8 mouse cellular contexts compared by ENCODE assay signal in the genomic region with DNA sequence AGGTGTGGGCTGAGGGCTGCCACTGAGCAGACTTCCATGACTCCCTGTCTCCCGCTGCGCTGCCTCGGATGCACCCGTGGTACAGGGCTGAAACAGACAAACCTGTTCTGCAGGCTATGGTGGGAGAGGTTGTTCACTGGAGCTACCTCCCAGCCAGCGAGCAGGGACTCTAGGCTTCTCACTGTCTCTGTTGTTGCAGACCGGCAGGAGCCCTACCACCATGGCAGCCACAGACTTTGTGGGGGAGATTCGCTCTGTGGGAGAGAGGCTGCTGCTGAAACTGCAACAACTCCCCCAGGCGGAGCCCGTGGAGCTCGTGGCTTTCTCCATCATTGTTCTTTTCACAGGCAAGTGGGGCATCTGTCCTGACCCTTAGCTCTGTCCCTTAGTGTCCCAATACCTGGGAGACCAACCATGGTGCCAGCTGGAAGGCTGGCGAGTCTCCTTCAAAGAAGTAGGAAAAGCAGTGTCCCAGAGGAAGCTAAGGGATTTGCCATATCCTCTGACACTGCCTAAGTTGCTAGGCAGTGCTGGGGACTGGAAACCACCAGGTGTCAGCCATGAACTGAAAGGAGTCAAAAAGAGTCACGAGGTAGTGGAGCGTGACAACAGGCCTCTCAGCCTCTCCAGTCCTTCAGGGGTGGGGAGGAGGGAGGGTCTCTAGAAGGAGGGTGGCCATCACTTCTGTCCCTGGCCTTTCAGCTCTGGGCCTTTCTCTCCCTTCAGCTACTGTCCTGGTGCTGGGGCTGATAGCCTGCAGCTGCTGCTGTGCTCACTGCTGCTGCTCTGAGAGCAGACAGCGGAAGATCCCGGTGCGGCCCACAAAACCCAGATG. TPM values are rescaled to one million over a fixed set of nuclear protein-coding genes. Genes with fewer than 3 reads are reported as not detected.
A peak's percentile ranks its signal among the peaks of the same experiment; 100 is the strongest.
DNase-seq lines count a peak whose midpoint lies in the region; ATAC-seq and TF ChIP-seq lines count a peak whose summit lies in the region.

No protein-coding gene starts in this region.

- 64% methylated on average over 16 of the region's 16 CpGs for WGBS in neural tube, embryonic 11.5 days
- WGBS in midbrain, postnatal 0 days = 48% methylated on average over 16 of the region's 16 CpGs

- H3K4me2 ChIP-seq in neural tube, embryonic 11.5 days (ENCODE audit: low read depth) = no peak overlapping the region
- H3K4me2 ChIP-seq in midbrain, postnatal 0 days (ENCODE audit: low read depth, low read length, poor library complexity, severe bottlenecking) = no peak overlapping the region

- peak; percentile 52 for DNase-seq in adrenal gland, postnatal 14 days
- no peak for DNase-seq in adrenal gland, postnatal 25 days
- DNase-seq in neural tube, embryonic 11.5 days (ENCODE audit: low spot score) = no peak
- no peak for DNase-seq in neural tube, embryonic 10.5 days (ENCODE audit: extremely low spot score, low spot score)
- DNase-seq in layer of hippocampus, adult 9-11 months = peak; percentile 53
- DNase-seq in midbrain, postnatal 0 days (ENCODE audit: low spot score) = peak; percentile 21
- DNase-seq in spleen, adult 18-20 months = no peak
- no peak for DNase-seq in cerebellum, postnatal 4 days (ENCODE audit: low spot score in 2 of 2)

- H3K9me3 ChIP-seq in neural tube, embryonic 11.5 days (ENCODE audit: control insufficient read depth, low read length) = no peaks in the 10 kb centered on the region
- H3K9me3 ChIP-seq in midbrain, postnatal 0 days (ENCODE audit: low read length) = no peaks in the 10 kb centered on the region

- H3K27me3 ChIP-seq in neural tube, embryonic 11.5 days (ENCODE audit: control insufficient read depth, insufficient read depth, low read length) = no peaks in the 10 kb centered on the region
- H3K27me3 ChIP-seq in midbrain, postnatal 0 days (ENCODE audit: insufficient read depth, low read length) = no peaks in the 10 kb centered on the region

- no peak overlapping the region for H3K4me3 ChIP-seq in neural tube, embryonic 11.5 days (ENCODE audit: low read depth, low read length)
- H3K4me3 ChIP-seq in midbrain, postnatal 0 days (ENCODE audit: low read depth, low read length) = no peak overlapping the region

- H3K4me1 ChIP-seq in neural tube, embryonic 11.5 days (ENCODE audit: control insufficient read depth, insufficient read depth, low read length) = peaks cover 4% of the 10 kb centered on the region
- H3K4me1 ChIP-seq in midbrain, postnatal 0 days (ENCODE audit: insufficient read depth, low read length) = no peaks in the 10 kb centered on the region

- no peaks in the 10 kb centered on the region for H3K36me3 ChIP-seq in neural tube, embryonic 11.5 days (ENCODE audit: control insufficient read depth, insufficient read depth, low read length)
- 0 out of 2 replicates have a peak, but pooled peaks cover 2% of the 10 kb centered on the region for H3K36me3 ChIP-seq in midbrain, postnatal 0 days (ENCODE audit: insufficient read depth, low read length)

- no peak for ATAC-seq in neural tube, embryonic 11.5 days (ENCODE audit: insufficient read depth, low FRiP score, low TSS enrichment)
- no peak for ATAC-seq in midbrain, postnatal 0 days (ENCODE audit: low FRiP score)

- H3K27ac ChIP-seq in neural tube, embryonic 11.5 days (ENCODE audit: low read depth, low read length) = no peak overlapping the region
- H3K27ac ChIP-seq in midbrain, postnatal 0 days (ENCODE audit: low read depth, low read length) = no peak overlapping the region

- H3K9ac ChIP-seq in neural tube, embryonic 11.5 days (ENCODE audit: low read length) = peak overlapping the region; percentile 4; the same call in 1 of the 2 replicates
- no peak overlapping the region for H3K9ac ChIP-seq in midbrain, postnatal 0 days (replicated peaks; ENCODE audit: low read length, poor library complexity, severe bottlenecking)

- TF ChIP-seq CTCF in midbrain, postnatal 0 days (IDR thresholded peaks at IDR 0.05) = peak; percentile 3; the same call in 1 of the 2 replicates

RNA-seq across cellular contexts. Expression of a gene that starts 5.4 kb away (rescaled TPM):
- total RNA-seq in adrenal gland, postnatal 14 days (2021) = 0.82 and 1.3 TPM in 2 replicates
- 0.73 TPM in 1 of 2 replicates, not detected in the other for total RNA-seq in adrenal gland, postnatal 25 days (2021)
- polyA plus RNA-seq in neural tube, embryonic 11.5 days (2014; fragmentation: Nextera tagmentation; extraction: Ambion mirVana) = 2.0 and 3.4 TPM in 2 replicates
- not detected in 2 replicates for total RNA-seq in midbrain, postnatal 0 days (2014; rRNA removed)
- 1.3 and 1.5 TPM in 2 replicates for polyA plus RNA-seq in midbrain, postnatal 0 days (2015; fragmentation: Nextera tagmentation; extraction: Ambion mirVana)

RNA-seq across cellular contexts. Expression of a gene that starts 6.6 kb away (rescaled TPM):
- total RNA-seq in adrenal gland, postnatal 14 days (2021) = not detected in 2 replicates
- total RNA-seq in adrenal gland, postnatal 25 days (2021) = not detected in 2 replicates
- polyA plus RNA-seq in neural tube, embryonic 11.5 days (2014; fragmentation: Nextera tagmentation; extraction: Ambion mirVana) = 0.42 TPM in 1 of 2 replicates, not detected in the other
- total RNA-seq in midbrain, postnatal 0 days (2014; rRNA removed) = not detected in 2 replicates
- polyA plus RNA-seq in midbrain, postnatal 0 days (2015; fragmentation: Nextera tagmentation; extraction: Ambion mirVana) = 0.26 TPM in 1 of 2 replicates, not detected in the other

RNA-seq across cellular contexts. Expression of a gene that starts 27.9 kb away (rescaled TPM):
- total RNA-seq in adrenal gland, postnatal 14 days (2021) = 40.9 and 42.9 TPM in 2 replicates
- 32.0 and 41.3 TPM in 2 replicates for total RNA-seq in adrenal gland, postnatal 25 days (2021)
- 48.9 and 51.8 TPM in 2 replicates for polyA plus RNA-seq in neural tube, embryonic 11.5 days (2014; fragmentation: Nextera tagmentation; extraction: Ambion mirVana)
- 44.3 and 46.4 TPM in 2 replicates for total RNA-seq in midbrain, postnatal 0 days (2014; rRNA removed)
- 43.3 and 54.3 TPM in 2 replicates for polyA plus RNA-seq in midbrain, postnatal 0 days (2015; fragmentation: Nextera tagmentation; extraction: Ambion mirVana)

RNA-seq across cellular contexts. Expression of a gene that starts 28.1 kb away (rescaled TPM):
- 18.3 and 22.3 TPM in 2 replicates for total RNA-seq in adrenal gland, postnatal 14 days (2021)
- total RNA-seq in adrenal gland, postnatal 25 days (2021) = 31.4 and 37.1 TPM in 2 replicates
- polyA plus RNA-seq in neural tube, embryonic 11.5 days (2014; fragmentation: Nextera tagmentation; extraction: Ambion mirVana) = 23.9 and 25.2 TPM in 2 replicates
- total RNA-seq in midbrain, postnatal 0 days (2014; rRNA removed) = 18.9 and 20.4 TPM in 2 replicates
- 8.0 and 10.5 TPM in 2 replicates for polyA plus RNA-seq in midbrain, postnatal 0 days (2015; fragmentation: Nextera tagmentation; extraction: Ambion mirVana)

RNA-seq across cellular contexts. Expression of a gene that starts 47.0 kb away (rescaled TPM):
- total RNA-seq in adrenal gland, postnatal 14 days (2021) = 0.26 TPM in 1 of 2 replicates, not detected in the other
- 0.36 TPM in 1 of 2 replicates, not detected in the other for total RNA-seq in adrenal gland, postnatal 25 days (2021)
- polyA plus RNA-seq in neural tube, embryonic 11.5 days (2014; fragmentation: Nextera tagmentation; extraction: Ambion mirVana) = 0.12 and 0.13 TPM in 2 replicates
- total RNA-seq in midbrain, postnatal 0 days (2014; rRNA removed) = not detected in 2 replicates
- polyA plus RNA-seq in midbrain, postnatal 0 days (2015; fragmentation: Nextera tagmentation; extraction: Ambion mirVana) = 0.09 and 0.29 TPM in 2 replicates

Comparison
In these comparisons a context has a peak if more than half of its experiments do, and no peak if none do; other contexts are left out.
1. DNase-seq: peak in adrenal gland, postnatal 14 days (single experiment), layer of hippocampus, adult 9-11 months (single experiment) and midbrain, postnatal 0 days (single experiment); none in adrenal gland, postnatal 25 days (single experiment), neural tube, embryonic 11.5 days (single experiment), neural tube, embryonic 10.5 days (single experiment), spleen, adult 18-20 months (0 of 2) and cerebellum, postnatal 4 days (0 of 2).